Mouse (Mus musculus) cerebellum, adult 11 months (tissue): ENCODE measurements around the gene Dcxr.

ENCODE experiments used
- DNase-seq: peaks from one replicate; pipeline ENCODE4 v3.0.0; 2022

Dcxr gene

GRCm38 (mm10) chr11:120728530-120729240 lies 1.6 kb upstream of the Dcxr start:
- no peak for DNase-seq

GRCm38 (mm10) chr11:120727564-120727963 lies 483 bp upstream of the Dcxr start:
- DNase-seq: no peak

GRCm38 (mm10) chr11:120726243-120727168 lies 575 bp downstream of the Dcxr start:
- DNase-seq: no peak

- no peak for DNase-seq
Measured at GRCm38 (mm10) chr11:120723509-120723908, 3.6 kb downstream of the Dcxr start.

- no peak for DNase-seq
Measured at GRCm38 (mm10) chr11:120722761-120723382, 4.2 kb downstream of the Dcxr start.

GRCm38 (mm10) chr11:120722067-120722630 lies 4.9 kb downstream of the Dcxr start:
- no peak for DNase-seq

GRCm38 (mm10) chr11:120721124-120722066 lies 5.7 kb downstream of the Dcxr start, which contains the start of gene Rac3:
TSS of gene Rac3 (plus strand) at chr11:120721470.
- peak; percentile 69 for DNase-seq

- peak; percentile 90 for DNase-seq
Measured at GRCm38 (mm10) chr11:120720450-120720849, 6.6 kb downstream of the Dcxr start.

- no peak for DNase-seq
Measured at GRCm38 (mm10) chr11:120719841-120720376, 7.2 kb downstream of the Dcxr start.

- DNase-seq: no peak
Measured at GRCm38 (mm10) chr11:120719242-120719641, 7.8 kb downstream of the Dcxr start.

GRCm38 (mm10) chr11:120715131-120715530 lies 11.9 kb downstream of the Dcxr start:
- DNase-seq: no peak

- no peak for DNase-seq
Measured at GRCm38 (mm10) chr11:120714546-120714945, 12.5 kb downstream of the Dcxr start.

- DNase-seq: peak; percentile 95
Measured at GRCm38 (mm10) chr11:120713580-120714518, 13.2 kb downstream of the Dcxr start, which contains the start of the genes Cenpx and Lrrc45. TSS of gene Cenpx (minus strand) at chr11:120713738. TSS of gene Lrrc45 (plus strand) at chr11:120713925.

GRCm38 (mm10) chr11:120712771-120713568 lies 14.1 kb downstream of the Dcxr start:
- peak; percentile 60 for DNase-seq

- DNase-seq: no peak
Measured at GRCm38 (mm10) chr11:120711980-120712604, 15.0 kb downstream of the Dcxr start.

- no peak for DNase-seq
Measured at GRCm38 (mm10) chr11:120710672-120711071, 16.4 kb downstream of the Dcxr start.

GRCm38 (mm10) chr11:120709551-120709950 lies 17.5 kb downstream of the Dcxr start:
- DNase-seq: no peak

GRCm38 (mm10) chr11:120707969-120708368 lies 19.1 kb downstream of the Dcxr start:
- DNase-seq: no peak

GRCm38 (mm10) chr11:120707225-120707624 lies 19.9 kb downstream of the Dcxr start:
- DNase-seq: no peak
